Mouse (Mus musculus): ENCODE results near the gene Emc10. TPM values are rescaled to one million over a fixed set of nuclear protein-coding genes. Genes with fewer than 3 reads are reported as not detected.

Emc10 gene
- polyA plus RNA-seq, 1 experiment: 224 TPM

Other genes with a start within 250 kb of the Emc10 start
- gene 1700028J19Rik, start 249.8 kb downstream of the Emc10 start, polyA plus RNA-seq (2012; rRNA removed): 4.4 and 7.6 TPM in 2 replicates
- gene 2410002F23Rik, start 249.8 kb downstream of the Emc10 start, polyA plus RNA-seq (2012; rRNA removed): 107 and 113 TPM in 2 replicates
- gene Acp4, start 239.2 kb downstream of the Emc10 start, polyA plus RNA-seq (2012; rRNA removed): 0.16 TPM in 1 of 2 replicates, not detected in the other
- gene Gm15517, start 235.1 kb downstream of the Emc10 start, polyA plus RNA-seq (2012; rRNA removed): 16.9 and 20.7 TPM in 2 replicates
- 12.4 and 13.8 TPM in 2 replicates for gene Clec11a, start 189.6 kb downstream of the Emc10 start, polyA plus RNA-seq (2012; rRNA removed)
- gene Shank1, start 186.3 kb downstream of the Emc10 start, polyA plus RNA-seq (2012; rRNA removed): 0.31 and 0.33 TPM in 2 replicates
- 2.8 and 4.7 TPM in 2 replicates for gene Syt3, start 112.4 kb downstream of the Emc10 start, polyA plus RNA-seq (2012; rRNA removed)
- 0.47 and 0.70 TPM in 2 replicates for gene 1700008O03Rik, start 110.7 kb downstream of the Emc10 start, polyA plus RNA-seq (2012; rRNA removed)
- 1.1 and 1.3 TPM in 2 replicates for gene Lrrc4b, start 67.5 kb downstream of the Emc10 start, polyA plus RNA-seq (2012; rRNA removed)
- gene Aspdh, start 31.1 kb downstream of the Emc10 start, polyA plus RNA-seq (2012; rRNA removed): 0.20 and 0.23 TPM in 2 replicates
- 47.1 and 52.2 TPM in 2 replicates for gene Josd2, start 28.5 kb downstream of the Emc10 start, polyA plus RNA-seq (2012; rRNA removed)
- 21.1 and 32.6 TPM in 2 replicates for gene Fam71e1, start 52 bp upstream of the Emc10 start, polyA plus RNA-seq (2012; rRNA removed)
- 0.27 and 1.4 TPM in 2 replicates for gene Mybpc2, start 28.1 kb upstream of the Emc10 start, polyA plus RNA-seq (2012; rRNA removed)
- 0.95 and 0.97 TPM in 2 replicates for gene Spib, start 35.5 kb upstream of the Emc10 start, polyA plus RNA-seq (2012; rRNA removed)
- 16.2 and 16.8 TPM in 2 replicates for gene Pold1, start 52.3 kb upstream of the Emc10 start, polyA plus RNA-seq (2012; rRNA removed)
- gene Nr1h2, start 57.4 kb upstream of the Emc10 start, polyA plus RNA-seq (2012; rRNA removed): 153 and 164 TPM in 2 replicates
- 11.1 and 30.6 TPM in 2 replicates for gene Napsa, start 75.9 kb upstream of the Emc10 start, polyA plus RNA-seq (2012; rRNA removed)
- gene Kcnc3, start 94.1 kb upstream of the Emc10 start, polyA plus RNA-seq (2012; rRNA removed): 16.7 and 24.5 TPM in 2 replicates
- gene Myh14, start 174.3 kb upstream of the Emc10 start, polyA plus RNA-seq (2012; rRNA removed): 5.7 and 6.2 TPM in 2 replicates
- 0.28 and 0.67 TPM in 2 replicates for gene Izumo2, start 212.2 kb upstream of the Emc10 start, polyA plus RNA-seq (2012; rRNA removed)